Mouse (Mus musculus): ENCODE measurements around the gene Hpn.

DNA sequence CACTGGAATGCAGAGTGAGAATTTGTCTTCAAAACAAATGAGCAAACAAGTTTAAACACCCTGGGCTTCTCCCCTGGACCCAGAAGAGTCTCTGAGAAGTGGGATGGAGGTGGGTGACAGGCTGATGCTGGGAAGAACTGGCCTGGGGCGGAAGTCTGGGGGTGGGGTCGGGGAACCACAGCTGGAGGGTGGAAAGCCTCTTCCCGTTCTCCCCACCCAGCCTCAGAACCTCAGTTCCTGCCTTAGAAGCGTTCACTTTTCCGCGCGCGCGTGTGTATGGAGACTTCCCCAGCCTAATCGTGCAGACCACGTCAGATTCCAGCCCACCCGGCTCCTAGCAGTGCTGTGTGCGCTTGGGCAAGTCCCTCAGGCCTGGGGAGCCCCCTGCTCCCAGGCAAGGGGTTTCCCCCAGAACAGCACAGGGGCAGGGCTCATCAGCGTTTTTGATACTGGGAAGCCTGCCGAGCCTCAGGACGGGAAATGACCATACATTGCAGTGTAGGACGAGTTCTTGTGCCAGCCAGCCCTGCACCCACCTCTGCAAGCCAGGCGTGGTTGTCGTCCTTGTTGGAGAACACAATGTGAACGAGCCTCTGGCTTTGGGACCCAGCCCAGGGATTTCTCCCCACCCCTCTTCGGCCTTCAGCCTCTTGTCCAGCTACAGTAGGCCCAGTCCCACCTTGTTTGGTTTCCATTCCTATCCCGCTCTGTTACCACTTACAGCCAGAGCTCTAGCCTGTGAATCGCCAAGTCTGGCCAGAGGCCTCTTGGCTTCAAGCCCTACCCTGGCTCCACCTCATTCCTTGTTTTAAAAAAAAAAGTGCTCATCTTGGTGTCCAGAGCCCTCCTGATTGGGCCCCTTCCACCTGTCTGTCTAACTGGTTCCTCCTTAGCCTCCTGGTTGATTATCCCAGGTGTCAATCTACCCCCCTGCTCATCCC, 36.5 kb upstream of the Hpn start:
- no peak for TF ChIP-seq CTCF (conservative IDR thresholded peaks at IDR 0.05; ENCODE audit: low read length)
- TF ChIP-seq NANOG (IDR thresholded peaks at IDR 0.05; ENCODE audit: borderline replicate concordance, low read length): no peak
